20 mouse cellular contexts compared by ENCODE assay signal in genomic region chr12:100570522-100571072, GRCm38 (mm10). TPM values are rescaled to one million over a fixed set of nuclear protein-coding genes. Genes with fewer than 3 reads are reported as not detected.
DNase-seq lines count a peak whose midpoint lies in the region; ATAC-seq and TF ChIP-seq lines count a peak whose summit lies in the region.
"Had no signal": no experiment of that assay in that cellular context is flagged by ENCODE, and none has a peak within 500 bp of the region (broad histone marks: within the 10 kb centered on the region; RNA-seq: fewer than 3 reads in every experiment).

No protein-coding gene starts in this region.

- H3K9me3 ChIP-seq in heart, postnatal 0 days (replicated peaks; ENCODE audit: control insufficient read depth, low read length), result no peaks in the 10 kb centered on the region
- H3K9me3 ChIP-seq in heart, embryonic 10.5 days, result no peaks in the 10 kb centered on the region
- H3K9me3 ChIP-seq: hindbrain, embryonic 15.5 days; limb, embryonic 12.5 days; liver, embryonic 13.5 days; lung, embryonic 15.5 days; neural tube, embryonic 12.5 days had no signal

- H3K27ac ChIP-seq in heart, postnatal 0 days (ENCODE audit: low read depth), result peak overlapping the region; percentile 58
- H3K27ac ChIP-seq in heart, embryonic 10.5 days, result no peak overlapping the region; the same call in 1 of the 2 replicates
- H3K27ac ChIP-seq: hindbrain, embryonic 15.5 days; limb, embryonic 12.5 days; liver, embryonic 13.5 days; lung, embryonic 15.5 days; macrophage; neural tube, embryonic 12.5 days had no signal

- no peak for TF ChIP-seq CTCF in heart, postnatal 0 days (IDR thresholded peaks at IDR 0.05; ENCODE audit: low read depth)

- peak; percentile 7 for DNase-seq in embryo, embryonic 10.5 days (ENCODE audit: low spot score)
- DNase-seq in embryo, embryonic 11 days, result no peak
- DNase-seq in heart, adult 11 months, result peak; percentile 79
- no peak for DNase-seq in heart, adult 8-10 months (ENCODE audit: low spot score)
- DNase-seq in heart, postnatal 0 days (ENCODE audit: low spot score), result peak; percentile 33
- DNase-seq in heart, embryonic 10.5 days (ENCODE audit: low spot score), result no peak
- peak; percentile 50 for DNase-seq in brain, adult 2 months (ENCODE audit: low read depth, low spot score)
- DNase-seq: adrenal gland, adult 8-10 months; cerebellum, adult 18-20 months; cerebellum, postnatal 36 days; liver, embryonic 13.5 days; thymus, postnatal 4 days had no signal

- no peaks in the 10 kb centered on the region for H3K27me3 ChIP-seq in heart, postnatal 0 days (ENCODE audit: control insufficient read depth, insufficient read depth, low read length)
- no peaks in the 10 kb centered on the region for H3K27me3 ChIP-seq in heart, embryonic 10.5 days (ENCODE audit: insufficient read depth, poor library complexity, severe bottlenecking)
- H3K27me3 ChIP-seq: hindbrain, embryonic 15.5 days; limb, embryonic 12.5 days; liver, embryonic 13.5 days; lung, embryonic 15.5 days; neural tube, embryonic 12.5 days had no signal

- no peak overlapping the region for H3K9ac ChIP-seq in heart, postnatal 0 days (replicated peaks; ENCODE audit: low read depth, low read length)
- H3K9ac ChIP-seq: hindbrain, embryonic 15.5 days; limb, embryonic 12.5 days; liver, embryonic 13.5 days; lung, embryonic 15.5 days; neural tube, embryonic 12.5 days had no signal

- WGBS in heart, postnatal 0 days, result 61% methylated on average over 12 of the region's 12 CpGs
- 74% methylated on average over 12 of the region's 12 CpGs for WGBS in heart, embryonic 10.5 days

- H3K36me3 ChIP-seq in heart, postnatal 0 days (replicated peaks; ENCODE audit: control insufficient read depth, insufficient read depth, low read length), result peaks cover 15% of the 10 kb centered on the region; the same call in 1 of the 2 replicates
- 0 out of 2 replicates have a peak, but pooled peaks cover 7% of the 10 kb centered on the region for H3K36me3 ChIP-seq in heart, embryonic 10.5 days
- H3K36me3 ChIP-seq: liver, embryonic 13.5 days; neural tube, embryonic 12.5 days had no signal

- no peak for TF ChIP-seq EP300 in heart, postnatal 0 days (IDR thresholded peaks at IDR 0.05; ENCODE audit: low read depth)

- no peaks in the 10 kb centered on the region for H3K4me1 ChIP-seq in heart, postnatal 0 days (ENCODE audit: control insufficient read depth, insufficient read depth)
- no peaks in the 10 kb centered on the region for H3K4me1 ChIP-seq in heart, embryonic 10.5 days
- H3K4me1 ChIP-seq: hindbrain, embryonic 15.5 days; limb, embryonic 12.5 days; liver, embryonic 13.5 days; lung, embryonic 15.5 days; neural tube, embryonic 12.5 days had no signal

- H3K4me2 ChIP-seq in heart, postnatal 0 days (ENCODE audit: low read depth, low read length), result no peak overlapping the region
- H3K4me2 ChIP-seq: hindbrain, embryonic 15.5 days; limb, embryonic 12.5 days; liver, embryonic 13.5 days; lung, embryonic 15.5 days; midbrain, embryonic 11.5 days; neural tube, embryonic 12.5 days had no signal

- ATAC-seq in heart, postnatal 0 days (ENCODE audit: insufficient read depth, low read depth), result peak; percentile 72
- ATAC-seq in inflammation-experienced regulatory T-cells, adult 6 months, result no peak
- ATAC-seq: intestine, postnatal 0 days had no signal

- no peak overlapping the region for H3K4me3 ChIP-seq in heart, postnatal 0 days (ENCODE audit: low read depth, low read length)
- H3K4me3 ChIP-seq in heart, embryonic 10.5 days, result no peak overlapping the region
- H3K4me3 ChIP-seq: hindbrain, embryonic 15.5 days; limb, embryonic 12.5 days; liver, embryonic 13.5 days; lung, embryonic 15.5 days; neural tube, embryonic 12.5 days had no signal

RNA-seq across cellular contexts. Expression of gene Ttc7b, which starts 50.0 kb away (rescaled TPM):
- 10 to 100 TPM; 78.8 to 94.4 (median 86.7) TPM for total RNA-seq in heart, adult 8-10 months (2022)
- total RNA-seq in heart, postnatal 0 days (2014; rRNA removed; ENCODE audit: low replicate concordance), result 29.4 and 37.8 TPM in 2 replicates
- polyA plus RNA-seq in heart, postnatal 0 days (2015; fragmentation: Nextera tagmentation; extraction: Ambion mirVana), result 5.9 and 6.7 TPM in 2 replicates
- 5.9 and 6.2 TPM in 2 replicates for polyA plus RNA-seq in heart, embryonic 10.5 days (2016; fragmentation: Nextera tagmentation; extraction: Ambion mirVana)
- polyA plus RNA-seq in inflammation-experienced regulatory T-cells, adult 6 months (2017; shearing (Covaris generic)), result 1 to 10 TPM; 3.7 to 4.3 (median 3.7) TPM

Comparison
In these comparisons a context has a peak if more than half of its experiments do, and no peak if none do; other contexts are left out.
1. DNase-seq: peak in embryo, embryonic 10.5 days (single experiment), heart, adult 11 months (single experiment), heart, postnatal 0 days (single experiment) and brain, adult 2 months (single experiment); none in embryo, embryonic 11 days (single experiment), heart, adult 8-10 months (single experiment) and heart, embryonic 10.5 days (single experiment).